Mouse (Mus musculus): ENCODE results near the gene Cep295nl. TPM values are rescaled to one million over a fixed set of nuclear protein-coding genes. Genes with fewer than 3 reads are reported as not detected.

The Cep295nl gene
- polyA plus RNA-seq, 1 experiment: 1.4 TPM

DNA sequence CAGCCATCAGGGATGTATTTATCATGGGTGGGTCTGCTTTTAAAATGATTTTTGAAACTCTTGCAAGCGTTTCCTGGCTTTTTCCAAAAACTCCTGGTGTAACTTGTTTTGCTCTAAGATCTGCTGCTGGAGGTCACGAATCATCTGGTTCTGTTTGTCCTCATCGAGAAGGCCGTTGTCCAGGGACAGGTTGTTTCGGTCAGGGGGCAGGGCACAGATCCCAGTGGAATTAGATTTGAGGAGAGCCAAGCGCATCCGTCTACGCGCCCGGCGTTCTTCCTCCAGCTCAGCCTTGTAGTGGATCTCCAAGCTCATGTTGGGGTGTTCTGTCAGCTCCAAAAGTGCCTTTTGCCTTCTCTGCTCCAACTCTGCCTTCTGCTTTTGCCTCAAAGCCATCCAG is 9.9 kb downstream of the Cep295nl start:
- TF ChIP-seq MYOG (IDR thresholded peaks at IDR 0.05; ENCODE audit: control insufficient read depth, extremely low read depth, insufficient read length) (no peak), MYOD1 (IDR thresholded peaks at IDR 0.05; ENCODE audit: control insufficient read depth, insufficient read length, low read depth) (no peak), FOSL1 (IDR thresholded peaks at IDR 0.05; ENCODE audit: insufficient read depth, low read length, poor library complexity, severe bottlenecking) (no peak), CEBPB (IDR thresholded peaks at IDR 0.05; ENCODE audit: low read depth) (no peak), MAX (IDR thresholded peaks at IDR 0.05) (no peak), CTCF (IDR thresholded peaks at IDR 0.05; ENCODE audit: control insufficient read depth, insufficient read depth, insufficient read length) (no peak)
- no peak overlapping the region for H3K4me3 ChIP-seq (ENCODE audit: insufficient read depth, poor library complexity, severe bottlenecking)

DNA sequence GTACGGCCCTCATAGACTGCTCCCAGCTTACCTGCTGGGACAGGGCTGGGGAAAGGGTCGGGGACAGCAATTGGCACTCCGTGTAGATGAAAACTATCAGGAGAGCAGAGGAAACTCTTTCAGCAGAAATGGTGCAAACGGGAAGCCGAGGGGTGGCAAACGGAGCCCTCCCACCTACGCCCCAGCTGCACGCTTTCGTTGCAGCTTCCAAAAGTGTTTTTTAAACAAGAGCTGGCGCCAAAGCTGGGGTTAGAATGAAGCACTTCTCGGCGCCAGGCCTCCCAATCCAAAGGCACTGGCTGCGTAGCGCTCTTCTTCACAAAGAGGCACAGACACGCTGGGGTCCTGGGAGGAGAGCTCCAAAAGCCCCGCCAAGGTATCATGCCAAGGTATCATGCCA is 11.5 kb downstream of the Cep295nl start:
- Histone ChIP-seq H3K36me3 (ENCODE audit: control insufficient read depth, insufficient read depth) (peaks cover 57% of the 10 kb centered on the region), H3K79me2 (ENCODE audit: control insufficient read depth, insufficient read depth) (peaks cover 93% of the 10 kb centered on the region), H3ac (ENCODE audit: control insufficient read depth, insufficient read length, low read depth) (no peak overlapping the region), H3K4me3 (ENCODE audit: insufficient read depth, poor library complexity, severe bottlenecking) (no peak overlapping the region), H3K79me3 (ENCODE audit: low read depth) (peaks cover 71% of the 10 kb centered on the region), H3K27me3 (ENCODE audit: control insufficient read depth, insufficient read depth, insufficient read length) (no peaks in the 10 kb centered on the region)
- TF ChIP-seq MYOG (IDR thresholded peaks at IDR 0.05; ENCODE audit: control insufficient read depth, extremely low read depth, insufficient read length): no peak
- TF ChIP-seq FOSL1 (IDR thresholded peaks at IDR 0.05; ENCODE audit: insufficient read depth, low read length, poor library complexity, severe bottlenecking): no peak
- no peak for TF ChIP-seq USF1 (IDR thresholded peaks at IDR 0.05; ENCODE audit: low read depth)
- no peak for TF ChIP-seq MAX (IDR thresholded peaks at IDR 0.05)
- TF ChIP-seq MYOD1 (IDR thresholded peaks at IDR 0.05; ENCODE audit: control insufficient read depth, insufficient read length, low read depth): no peak
- TF ChIP-seq CEBPB (IDR thresholded peaks at IDR 0.05; ENCODE audit: low read depth): no peak
- no peak for TF ChIP-seq CTCF (IDR thresholded peaks at IDR 0.05; ENCODE audit: control insufficient read depth, insufficient read depth, insufficient read length)

More for the DNA sequence above, 9.9 kb downstream of the Cep295nl start:
- Histone ChIP-seq H3K36me3 (ENCODE audit: control insufficient read depth, insufficient read depth) (peaks cover 49% of the 10 kb centered on the region), H3K79me3 (ENCODE audit: low read depth) (peaks cover 74% of the 10 kb centered on the region), H3K79me2 (ENCODE audit: control insufficient read depth, insufficient read depth) (peaks cover 96% of the 10 kb centered on the region), H3K27me3 (ENCODE audit: control insufficient read depth, insufficient read depth, insufficient read length) (no peaks in the 10 kb centered on the region), H3ac (ENCODE audit: control insufficient read depth, insufficient read length, low read depth) (no peak overlapping the region)

DNA sequence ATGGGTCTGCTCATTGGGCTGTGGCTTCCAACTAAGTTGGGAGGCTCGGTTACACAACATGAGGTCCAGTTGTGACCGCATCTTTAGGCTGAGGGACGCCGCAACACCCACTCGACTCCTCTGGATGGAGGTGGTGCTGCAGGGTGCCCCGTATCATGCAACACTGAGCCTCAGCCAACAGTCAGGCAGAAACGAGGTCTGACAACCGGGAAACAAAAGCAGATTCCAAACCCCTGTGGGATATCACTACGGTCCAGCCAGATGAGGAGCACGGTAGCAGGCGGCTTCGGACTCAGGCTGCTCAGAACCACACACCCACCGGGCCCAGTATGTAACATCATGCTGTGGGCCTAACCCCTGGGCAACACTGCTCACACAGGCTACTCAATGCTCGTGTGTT is 11.9 kb downstream of the Cep295nl start:
- no peak overlapping the region for H3K4me3 ChIP-seq (ENCODE audit: insufficient read depth, poor library complexity, severe bottlenecking)
- H3ac ChIP-seq (ENCODE audit: control insufficient read depth, insufficient read length, low read depth): no peak overlapping the region
- H3K27me3 ChIP-seq (ENCODE audit: control insufficient read depth, insufficient read depth, insufficient read length): no peaks in the 10 kb centered on the region
- H3K79me2 ChIP-seq (ENCODE audit: control insufficient read depth, insufficient read depth): peaks cover 93% of the 10 kb centered on the region
- TF ChIP-seq MAX (IDR thresholded peaks at IDR 0.05): no peak
- no peak for TF ChIP-seq USF1 (IDR thresholded peaks at IDR 0.05; ENCODE audit: low read depth)
- TF ChIP-seq MYOD1 (IDR thresholded peaks at IDR 0.05; ENCODE audit: control insufficient read depth, insufficient read length, low read depth): no peak
- TF ChIP-seq FOSL1 (IDR thresholded peaks at IDR 0.05; ENCODE audit: insufficient read depth, low read length, poor library complexity, severe bottlenecking): no peak
- peaks cover 61% of the 10 kb centered on the region for H3K36me3 ChIP-seq (ENCODE audit: control insufficient read depth, insufficient read depth)
- peaks cover 72% of the 10 kb centered on the region for H3K79me3 ChIP-seq (ENCODE audit: low read depth)

DNA sequence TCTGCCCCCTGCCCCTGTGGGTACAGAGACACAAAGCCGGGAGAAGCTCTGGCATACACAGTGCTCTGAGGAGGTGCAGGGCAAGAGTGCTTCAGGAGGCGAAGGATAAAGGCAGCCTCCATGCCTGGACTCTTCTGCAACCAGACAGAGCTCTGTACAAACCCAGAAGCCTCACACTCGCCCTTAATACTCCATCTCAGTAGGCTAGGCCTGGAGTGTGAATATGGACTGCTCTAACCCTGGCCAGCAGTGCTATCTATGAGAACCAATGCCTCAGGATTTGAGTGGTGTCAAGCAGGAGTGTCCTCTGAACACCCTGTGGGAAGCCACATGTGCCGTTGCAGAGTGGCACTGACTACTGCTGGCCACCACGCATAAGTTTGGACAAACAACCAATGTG is 13.4 kb downstream of the Cep295nl start:
- Histone ChIP-seq H3K79me3 (ENCODE audit: low read depth) (peaks cover 67% of the 10 kb centered on the region), H3ac (ENCODE audit: control insufficient read depth, insufficient read length, low read depth) (no peak overlapping the region), H3K36me3 (ENCODE audit: control insufficient read depth, insufficient read depth) (peaks cover 55% of the 10 kb centered on the region), H3K27me3 (ENCODE audit: control insufficient read depth, insufficient read depth, insufficient read length) (no peaks in the 10 kb centered on the region), H3K79me2 (ENCODE audit: control insufficient read depth, insufficient read depth) (peaks cover 93% of the 10 kb centered on the region), H3K4me3 (ENCODE audit: insufficient read depth, poor library complexity, severe bottlenecking) (no peak overlapping the region)
- TF ChIP-seq MYOG (IDR thresholded peaks at IDR 0.05; ENCODE audit: control insufficient read depth, extremely low read depth, insufficient read length) (no peak), CEBPB (IDR thresholded peaks at IDR 0.05; ENCODE audit: low read depth) (no peak), USF1 (IDR thresholded peaks at IDR 0.05; ENCODE audit: low read depth) (no peak), CTCF (IDR thresholded peaks at IDR 0.05; ENCODE audit: control insufficient read depth, insufficient read depth, insufficient read length) (no peak), MYOD1 (IDR thresholded peaks at IDR 0.05; ENCODE audit: control insufficient read depth, insufficient read length, low read depth) (no peak), MAX (IDR thresholded peaks at IDR 0.05) (no peak), FOSL1 (IDR thresholded peaks at IDR 0.05; ENCODE audit: insufficient read depth, low read length, poor library complexity, severe bottlenecking) (no peak)

DNA sequence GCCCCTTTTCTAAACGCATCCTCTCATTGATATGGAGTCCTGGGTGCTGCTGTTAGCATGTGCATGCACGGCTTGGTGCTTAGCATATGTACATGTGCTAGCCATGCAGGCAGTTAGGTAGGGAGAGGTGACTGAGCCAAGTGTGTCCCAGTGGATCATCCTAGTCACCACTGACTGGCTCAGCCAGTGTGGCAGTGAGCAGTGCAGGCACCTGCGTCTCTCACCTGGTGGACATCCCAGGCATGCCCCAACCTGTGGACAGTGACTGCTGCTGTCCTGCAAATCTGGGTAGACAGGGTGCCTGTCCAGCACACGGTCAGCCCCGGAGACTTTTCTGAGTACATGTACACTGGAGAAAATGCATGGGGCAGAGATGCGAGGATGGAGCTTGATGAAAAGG is 13.8 kb downstream of the Cep295nl start:
- H3K36me3 ChIP-seq (ENCODE audit: control insufficient read depth, insufficient read depth): peaks cover 52% of the 10 kb centered on the region
- TF ChIP-seq USF1 (IDR thresholded peaks at IDR 0.05; ENCODE audit: low read depth) (no peak), CTCF (IDR thresholded peaks at IDR 0.05; ENCODE audit: control insufficient read depth, insufficient read depth, insufficient read length) (no peak), MYOG (IDR thresholded peaks at IDR 0.05; ENCODE audit: control insufficient read depth, extremely low read depth, insufficient read length) (no peak), MAX (IDR thresholded peaks at IDR 0.05) (no peak), CEBPB (IDR thresholded peaks at IDR 0.05; ENCODE audit: low read depth) (no peak), FOSL1 (IDR thresholded peaks at IDR 0.05; ENCODE audit: insufficient read depth, low read length, poor library complexity, severe bottlenecking) (no peak), MYOD1 (IDR thresholded peaks at IDR 0.05; ENCODE audit: control insufficient read depth, insufficient read length, low read depth) (no peak)
- H3K27me3 ChIP-seq (ENCODE audit: control insufficient read depth, insufficient read depth, insufficient read length): no peaks in the 10 kb centered on the region
- H3K79me2 ChIP-seq (ENCODE audit: control insufficient read depth, insufficient read depth): peaks cover 93% of the 10 kb centered on the region
- H3ac ChIP-seq (ENCODE audit: control insufficient read depth, insufficient read length, low read depth): peak overlapping the region; percentile 27
- peaks cover 70% of the 10 kb centered on the region for H3K79me3 ChIP-seq (ENCODE audit: low read depth)
- no peak overlapping the region for H3K4me3 ChIP-seq (ENCODE audit: insufficient read depth, poor library complexity, severe bottlenecking)
